Mouse (Mus musculus) hindbrain, embryonic 11.5 days (tissue): ENCODE measurements at regions not wholly inside any gene's neighbourhood (a gene's known extent, or its start where the extent isn't known, plus 50 kb on each side); places are given as distances from the start of the nearest gene placed in this dataset.

ENCODE experiments used
- ATAC-seq: fragments of 200-750 bp; cut with Nextera tagmentation; 2 replicates; pipeline ENCODE4 v1.8.0; 2017; ENCODE audit warnings: mild to moderate bottlenecking, moderate TSS enrichment, moderate library complexity; ENCODE audit not compliant: low FRiP score
- DNase-seq: peaks from one replicate; pipeline ENCODE4 v3.0.0-alpha.2; 2015; ENCODE audit warnings: low spot score
- H3K27ac ChIP-seq: fragments of 300-500 bp; sonication (generic); 2 replicates; pipeline ENCODE4 v1.5.1; 2014; ENCODE audit warnings: mild to moderate bottlenecking, low read depth, low read length
- H3K27me3 ChIP-seq: fragments of 300-500 bp; sonication (generic); 2 replicates; pipeline ENCODE4 v1.6.1; 2014; ENCODE audit warnings: mild to moderate bottlenecking, low read length, moderate library complexity, mixed read lengths; ENCODE audit not compliant: control insufficient read depth, insufficient read depth
- H3K36me3 ChIP-seq: fragments of 300-500 bp; sonication (generic); 2 replicates; pipeline ENCODE4 v1.6.1; 2014; ENCODE audit warnings: mild to moderate bottlenecking, low read length, moderate library complexity, mixed read lengths; ENCODE audit not compliant: control insufficient read depth, insufficient read depth
- H3K4me1 ChIP-seq: fragments of 300-500 bp; sonication (generic); replicated peaks from 2 replicates; pipeline ENCODE4 v1.6.1; 2014; ENCODE audit warnings: low read length, mixed read lengths; ENCODE audit not compliant: control insufficient read depth, insufficient read depth
- H3K4me2 ChIP-seq: fragments of 300-500 bp; sonication (generic); replicated peaks from 2 replicates; pipeline ENCODE4 v1.6.1; 2014; ENCODE audit warnings: mild to moderate bottlenecking, low read depth, low read length
- H3K4me3 ChIP-seq: fragments of 300-500 bp; sonication (generic); 2 replicates; pipeline ENCODE4 v1.5.1; 2014; ENCODE audit warnings: low read depth, low read length
- H3K9ac ChIP-seq: fragments of 300-500 bp; sonication (generic); 2 replicates; pipeline ENCODE4 v1.6.1; 2014; ENCODE audit warnings: low read depth, low read length
- H3K9me3 ChIP-seq: fragments of 300-500 bp; sonication (generic); 2 replicates; pipeline ENCODE4 v1.6.1; 2016; ENCODE audit warnings: low read length; ENCODE audit not compliant: control insufficient read depth
- WGBS: fragments of 180-500 bp; shearing (Covaris S2); extraction: QIAGEN DNeasy Blood & Tissue Kit; methylation state at CpG from one replicate; pipeline ENCODE4 v1.1.7; 2014; 5-methylcytosine and 5-hydroxymethylcytosine counted together

GRCm38 (mm10) chr10:28014306-28014825 is 60.3 kb upstream of the Ptprk start:
- no peak overlapping the region for H3K9ac ChIP-seq
- H3K4me3 ChIP-seq = no peak overlapping the region
- no peaks in the 10 kb centered on the region for H3K36me3 ChIP-seq
- no peaks in the 10 kb centered on the region for H3K27me3 ChIP-seq
- H3K27ac ChIP-seq = no peak overlapping the region
- no peak overlapping the region for H3K4me2 ChIP-seq
- no peaks in the 10 kb centered on the region for H3K4me1 ChIP-seq
- DNase-seq = no peak
- 45% methylated on average over 2 of the region's 2 CpGs for WGBS
- no peak for ATAC-seq
- no peaks in the 10 kb centered on the region for H3K9me3 ChIP-seq
